Mouse (Mus musculus): ENCODE measurements around the gene Nectin1. TPM values are rescaled to one million over a fixed set of nuclear protein-coding genes. Genes with fewer than 3 reads are reported as not detected.
A peak's percentile ranks its signal among the peaks of the same experiment; 100 is the strongest.

The Nectin1 gene
- total and polyA plus RNA-seq, 2 experiments: 4.0 to 38.6 TPM

DNA sequence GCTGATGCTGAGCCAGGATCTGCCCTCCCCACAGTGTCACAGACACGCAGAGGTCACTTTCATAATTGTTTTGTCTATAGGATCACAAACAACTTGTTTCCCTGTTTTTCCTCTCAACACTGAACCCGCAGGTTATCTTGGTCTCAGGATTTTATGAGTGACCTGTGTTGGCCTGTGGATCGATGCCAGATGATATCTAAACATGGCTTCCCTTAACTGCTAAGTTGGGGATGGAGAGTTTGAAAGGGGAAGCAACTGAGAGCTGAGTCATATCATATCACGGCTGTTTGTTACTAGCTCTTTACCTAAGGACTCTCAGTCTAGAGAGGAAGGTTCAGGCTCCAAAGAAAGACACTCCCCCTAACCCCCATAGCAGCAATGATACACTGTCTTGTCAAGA lies 11.7 kb downstream of the Nectin1 start:
- peak overlapping the region; percentile 32 for H3K9ac ChIP-seq (ENCODE audit: low read depth, low read length)
- no peaks in the 10 kb centered on the region for H3K27me3 ChIP-seq (ENCODE audit: control insufficient read depth, insufficient read depth, low read length)
- H3K36me3 ChIP-seq (ENCODE audit: control insufficient read depth, insufficient read depth, low read length): no peaks in the 10 kb centered on the region
- 12% methylated on average over 4 of the region's 4 CpGs for WGBS
- H3K79me2 ChIP-seq (ENCODE audit: control insufficient read depth, insufficient read depth, low read length): peaks cover 42% of the 10 kb centered on the region; the same call in 1 of the 2 replicates
- peaks cover 71% of the 10 kb centered on the region for H3K4me1 ChIP-seq (ENCODE audit: control insufficient read depth, insufficient read depth, low read length)
- peak overlapping the region; percentile 92 for H3K27ac ChIP-seq (replicated peaks; ENCODE audit: insufficient read depth, low read depth, low read length)
- TF ChIP-seq CTCF (IDR thresholded peaks at IDR 0.05; ENCODE audit: low read depth, low read length): no peak
- TF ChIP-seq POLR2A (IDR thresholded peaks at IDR 0.05; ENCODE audit: extremely low read depth, insufficient read depth, low read length): no peak
- DNase-seq (ENCODE audit: extremely low read depth, low read depth, low spot score): peak; percentile 73
- H3K4me3 ChIP-seq (ENCODE audit: insufficient read depth, low read depth, low read length): no peak overlapping the region

DNA sequence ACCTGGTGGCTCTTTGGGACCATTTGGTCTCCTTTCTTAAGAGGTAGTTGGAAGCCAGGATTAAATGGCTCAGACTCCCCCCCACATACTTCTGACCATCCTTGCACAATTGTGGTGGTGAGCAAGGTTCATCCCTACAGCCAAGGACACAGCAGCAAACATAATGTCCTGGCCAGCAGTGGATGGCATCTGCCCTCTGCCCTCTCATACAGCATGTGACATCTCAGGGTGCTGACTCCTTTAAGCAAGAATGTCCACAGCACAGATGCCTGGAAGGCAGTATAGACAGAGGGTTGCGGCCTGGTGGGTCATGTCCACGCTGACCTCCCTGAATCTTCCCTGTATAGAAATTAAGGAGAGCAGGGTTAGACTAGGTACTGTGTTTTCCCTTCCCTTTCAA lies 12.1 kb downstream of the Nectin1 start:
- TF ChIP-seq POLR2A (IDR thresholded peaks at IDR 0.05; ENCODE audit: extremely low read depth, insufficient read depth, low read length): 0 out of 2 replicates have a peak, but pooled peaks have one; percentile 58
- no peak for TF ChIP-seq CTCF (IDR thresholded peaks at IDR 0.05; ENCODE audit: low read depth, low read length)
- Histone ChIP-seq H3K79me2 (ENCODE audit: control insufficient read depth, insufficient read depth, low read length) (peaks cover 41% of the 10 kb centered on the region; the same call in 1 of the 2 replicates), H3K4me3 (ENCODE audit: insufficient read depth, low read depth, low read length) (no peak overlapping the region), H3K27me3 (ENCODE audit: control insufficient read depth, insufficient read depth, low read length) (no peaks in the 10 kb centered on the region), H3K36me3 (ENCODE audit: control insufficient read depth, insufficient read depth, low read length) (no peaks in the 10 kb centered on the region), H3K9ac (ENCODE audit: low read depth, low read length) (peak overlapping the region; percentile 76), H3K27ac (replicated peaks; ENCODE audit: insufficient read depth, low read depth, low read length) (peak overlapping the region; percentile 96), H3K4me1 (ENCODE audit: control insufficient read depth, insufficient read depth, low read length) (peaks cover 66% of the 10 kb centered on the region)
- DNase-seq (ENCODE audit: extremely low read depth, low read depth, low spot score): peak; percentile 98
- 23% methylated on average over 2 of the region's 2 CpGs for WGBS

DNA sequence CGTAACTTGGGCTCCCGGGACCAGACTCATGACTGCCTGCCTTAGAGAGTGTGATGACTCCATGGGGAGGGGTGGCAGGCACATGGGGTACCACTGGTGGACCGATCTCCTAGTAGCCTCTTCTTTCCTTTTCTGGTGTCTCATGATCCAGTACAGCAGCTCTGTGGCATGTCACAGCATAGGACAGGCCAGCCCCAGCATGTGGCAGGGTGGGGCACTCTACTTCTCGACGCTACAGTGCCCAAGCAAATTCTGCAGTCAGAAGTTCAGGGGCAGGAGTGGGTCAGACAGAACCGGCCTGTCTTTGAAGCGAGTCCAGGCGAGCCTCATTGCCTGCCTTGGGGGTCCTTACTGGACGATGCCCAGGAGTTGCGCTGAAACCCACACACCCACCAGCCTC lies 13.4 kb downstream of the Nectin1 start:
- TF ChIP-seq CTCF (IDR thresholded peaks at IDR 0.05; ENCODE audit: low read depth, low read length) (no peak), POLR2A (IDR thresholded peaks at IDR 0.05; ENCODE audit: extremely low read depth, insufficient read depth, low read length) (no peak)
- H3K4me3 ChIP-seq (ENCODE audit: insufficient read depth, low read depth, low read length): peak overlapping the region; percentile 49
- no peaks in the 10 kb centered on the region for H3K27me3 ChIP-seq (ENCODE audit: control insufficient read depth, insufficient read depth, low read length)
- peak overlapping the region; percentile 74 for H3K9ac ChIP-seq (ENCODE audit: low read depth, low read length)
- peaks cover 36% of the 10 kb centered on the region; the same call in 1 of the 2 replicates for H3K79me2 ChIP-seq (ENCODE audit: control insufficient read depth, insufficient read depth, low read length)
- H3K4me1 ChIP-seq (ENCODE audit: control insufficient read depth, insufficient read depth, low read length): peaks cover 55% of the 10 kb centered on the region
- DNase-seq (ENCODE audit: extremely low read depth, low read depth, low spot score): peak; percentile 57
- H3K36me3 ChIP-seq (ENCODE audit: control insufficient read depth, insufficient read depth, low read length): no peaks in the 10 kb centered on the region
- peak overlapping the region; percentile 94 for H3K27ac ChIP-seq (replicated peaks; ENCODE audit: insufficient read depth, low read depth, low read length)
- WGBS: 28% methylated on average over 10 of the region's 10 CpGs

DNA sequence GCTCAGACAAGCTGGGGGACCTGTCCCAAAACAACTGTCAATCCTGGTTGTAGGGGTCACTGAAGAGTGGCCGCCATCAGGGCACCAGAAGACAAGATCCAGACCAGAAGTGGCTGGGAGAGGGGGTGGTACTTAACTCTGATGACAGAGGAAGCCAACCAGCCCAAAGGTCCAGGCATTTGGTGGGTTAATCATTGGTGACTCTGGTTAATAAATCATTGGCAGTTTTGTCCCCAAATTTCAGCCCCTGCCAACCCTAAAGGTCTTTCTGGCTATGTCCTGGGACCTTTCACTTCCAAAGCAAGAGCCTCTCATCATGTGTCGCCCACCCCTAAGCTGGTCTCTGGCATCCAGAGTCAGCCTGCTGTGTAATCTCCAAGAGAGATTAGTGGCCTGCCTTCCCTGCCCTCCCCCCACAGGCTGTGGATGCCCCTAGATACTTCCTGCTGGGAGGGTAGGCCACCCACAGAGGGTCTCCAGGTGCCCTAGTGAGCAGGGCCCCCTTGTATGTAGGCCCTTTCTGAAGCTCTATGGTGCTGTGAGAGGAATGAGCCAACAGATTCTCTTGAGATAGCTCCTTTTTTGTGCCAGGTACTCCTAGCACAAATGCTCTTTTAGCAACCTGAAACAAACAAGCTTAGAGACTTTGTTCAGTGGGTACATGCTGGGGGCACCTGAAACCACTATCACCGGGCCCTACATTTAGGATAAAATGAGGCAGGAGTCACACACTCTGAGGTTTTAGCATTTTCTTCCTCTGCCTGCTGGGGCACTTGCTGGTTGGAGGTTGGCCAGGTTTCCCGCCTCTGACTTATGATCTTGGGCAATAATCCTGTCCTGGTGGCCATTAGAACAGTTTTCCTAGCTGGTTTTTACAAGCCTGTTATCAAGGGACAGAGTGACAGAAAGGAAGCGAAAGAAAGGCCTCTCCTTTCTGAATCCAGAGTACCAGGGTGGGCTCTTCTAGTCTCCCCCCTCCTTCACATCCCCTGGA lies 14.5 kb downstream of the Nectin1 start:
- TF ChIP-seq POLR2A (IDR thresholded peaks at IDR 0.05; ENCODE audit: extremely low read depth, insufficient read depth, low read length): peak; percentile 35; the same call in 1 of the 2 replicates
- no peak for TF ChIP-seq CTCF (IDR thresholded peaks at IDR 0.05; ENCODE audit: low read depth, low read length)
- peak overlapping the region; percentile 82 for H3K9ac ChIP-seq (ENCODE audit: low read depth, low read length)
- H3K4me1 ChIP-seq (ENCODE audit: control insufficient read depth, insufficient read depth, low read length): peaks cover 46% of the 10 kb centered on the region
- H3K27me3 ChIP-seq (ENCODE audit: control insufficient read depth, insufficient read depth, low read length): no peaks in the 10 kb centered on the region
- DNase-seq (ENCODE audit: extremely low read depth, low read depth, low spot score): peak; percentile 97
- peak overlapping the region; percentile 14; the same call in 1 of the 2 replicates for H3K4me3 ChIP-seq (ENCODE audit: insufficient read depth, low read depth, low read length)
- peaks cover 34% of the 10 kb centered on the region; the same call in 1 of the 2 replicates for H3K79me2 ChIP-seq (ENCODE audit: control insufficient read depth, insufficient read depth, low read length)
- no peaks in the 10 kb centered on the region for H3K36me3 ChIP-seq (ENCODE audit: control insufficient read depth, insufficient read depth, low read length)
- 24% methylated on average over 5 of the region's 5 CpGs for WGBS
- H3K27ac ChIP-seq (replicated peaks; ENCODE audit: insufficient read depth, low read depth, low read length): peak overlapping the region; percentile 100

DNA sequence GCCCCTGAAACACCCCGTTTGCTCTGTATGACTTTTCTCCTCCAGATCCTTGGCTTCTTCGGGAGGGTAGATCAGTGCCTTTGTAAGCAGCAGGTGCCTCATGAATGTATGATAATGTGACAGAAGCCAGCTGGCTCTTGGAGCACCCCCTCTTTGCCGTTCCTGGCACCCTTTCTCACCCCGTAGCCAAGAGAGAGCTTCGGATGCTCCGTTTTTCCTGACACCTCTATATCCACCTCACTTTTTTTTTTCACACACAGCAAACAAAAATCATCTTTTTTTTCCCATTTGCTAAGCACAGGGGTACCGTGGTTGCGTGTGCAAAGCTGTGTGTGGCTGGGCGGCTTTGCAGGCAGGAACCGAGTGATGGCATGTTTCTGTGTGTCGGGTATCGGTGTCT lies 16.3 kb downstream of the Nectin1 start:
- DNase-seq (ENCODE audit: extremely low read depth, low read depth, low spot score): no peak
- 90% methylated on average over 12 of the region's 12 CpGs for WGBS
- H3K4me1 ChIP-seq (ENCODE audit: control insufficient read depth, insufficient read depth, low read length): peaks cover 30% of the 10 kb centered on the region
- TF ChIP-seq CTCF (IDR thresholded peaks at IDR 0.05; ENCODE audit: low read depth, low read length) (no peak), POLR2A (IDR thresholded peaks at IDR 0.05; ENCODE audit: extremely low read depth, insufficient read depth, low read length) (no peak)
- peaks cover 39% of the 10 kb centered on the region; the same call in 1 of the 2 replicates for H3K79me2 ChIP-seq (ENCODE audit: control insufficient read depth, insufficient read depth, low read length)
- no peaks in the 10 kb centered on the region for H3K36me3 ChIP-seq (ENCODE audit: control insufficient read depth, insufficient read depth, low read length)
- no peak overlapping the region for H3K9ac ChIP-seq (ENCODE audit: low read depth, low read length)
- no peak overlapping the region for H3K27ac ChIP-seq (replicated peaks; ENCODE audit: insufficient read depth, low read depth, low read length)
- no peak overlapping the region for H3K4me3 ChIP-seq (ENCODE audit: insufficient read depth, low read depth, low read length)
- no peaks in the 10 kb centered on the region for H3K27me3 ChIP-seq (ENCODE audit: control insufficient read depth, insufficient read depth, low read length)

Data from liver, adult 2 months (tissue).